Mouse (Mus musculus) urinary bladder, postnatal 4 days (tissue): ENCODE data around the gene Slit3.

Source experiments
- DNase-seq, 2 experiments: peaks; one replicate each; pipeline ENCODE4 v3.0.0; 2021 to 2022; ENCODE audit warnings: low spot score in 2 of 2

Gene Slit3

DNA sequence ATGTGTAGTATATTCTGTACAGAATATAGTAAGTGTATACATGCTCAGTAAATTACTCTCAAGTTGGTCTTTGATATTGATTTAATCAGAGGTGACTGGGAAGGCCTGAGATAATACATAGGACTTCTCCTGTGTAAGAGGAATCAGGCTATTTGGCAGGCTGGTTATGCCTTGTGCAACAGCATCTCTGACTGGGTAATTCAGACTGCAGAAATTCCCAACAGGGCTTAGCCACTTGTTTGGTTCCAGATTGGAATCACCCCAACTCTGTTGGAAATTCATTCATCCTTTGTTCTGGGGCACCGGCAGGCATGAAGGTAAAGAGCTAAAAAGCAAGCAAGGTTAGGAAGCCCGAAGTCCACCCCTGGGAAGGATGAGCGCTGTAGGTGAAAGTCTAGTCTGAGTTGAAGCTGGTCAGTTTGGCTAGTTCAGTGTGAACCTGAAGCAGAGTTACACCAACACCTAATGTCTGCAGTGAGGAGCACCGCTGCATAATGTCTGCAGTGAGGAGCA lies 633.9 kb downstream of the Slit3 start:
- DNase-seq: no peak

DNA sequence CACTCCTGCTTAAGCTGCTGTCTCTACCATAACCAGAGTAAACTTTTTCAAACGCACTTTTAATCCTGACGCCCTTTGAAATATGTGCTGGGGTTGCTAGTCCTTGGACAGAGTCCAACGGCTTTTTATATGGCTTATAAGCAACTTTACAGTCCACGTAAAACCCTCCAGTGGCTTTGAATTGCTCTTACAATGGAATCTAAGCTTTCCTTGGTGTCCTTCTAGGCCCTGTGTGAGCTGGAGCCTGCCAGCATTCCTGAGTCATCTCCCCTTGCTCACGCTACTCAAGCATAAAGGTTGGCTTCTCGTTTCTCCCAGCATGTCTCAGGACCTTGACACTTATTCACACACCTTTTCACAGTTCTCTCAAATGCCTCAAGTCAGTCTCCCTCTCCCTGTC lies 634.5 kb downstream of the Slit3 start:
- DNase-seq: no peak

DNA sequence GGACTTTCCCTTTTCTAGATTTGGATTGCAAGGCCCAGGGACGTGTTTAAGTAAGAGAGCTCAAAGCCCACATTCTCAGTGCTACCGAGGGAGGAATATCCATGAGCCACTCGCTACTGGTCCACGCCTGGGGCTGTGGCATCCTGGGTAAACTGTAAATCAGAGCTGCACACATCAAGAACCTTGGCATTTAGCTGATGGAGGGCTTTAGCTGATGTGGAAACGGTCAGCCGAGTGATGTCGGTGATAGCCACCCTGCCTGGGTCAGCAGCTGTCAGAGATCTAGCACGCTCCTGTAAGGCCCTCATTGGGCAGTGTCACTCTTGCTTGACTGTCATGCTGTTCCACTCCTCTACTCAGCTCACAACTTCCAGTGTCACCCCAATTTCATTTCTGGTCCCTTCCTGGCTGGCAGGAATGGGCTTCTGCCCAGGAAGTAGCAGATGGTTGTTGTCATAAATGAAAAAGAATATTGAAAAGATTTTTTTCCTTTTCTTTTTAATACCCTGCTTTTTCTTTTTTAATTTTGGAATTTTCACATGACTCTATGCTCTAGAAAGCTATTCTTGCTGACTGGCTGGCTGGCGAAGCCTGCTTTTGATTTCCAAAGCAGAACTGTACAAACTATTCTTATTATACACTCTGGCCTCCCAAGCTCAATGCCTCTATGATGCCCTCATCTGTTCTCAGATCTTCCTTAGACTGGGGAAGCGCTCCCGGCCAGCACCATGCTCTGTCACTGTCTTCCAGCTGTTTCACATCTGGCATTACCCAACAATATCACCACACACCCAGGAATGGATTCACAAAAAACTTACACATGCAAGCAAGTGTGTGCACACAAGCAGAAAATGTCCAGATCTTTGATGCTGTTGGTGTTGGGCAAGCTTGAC lies 635.6 kb downstream of the Slit3 start:
- DNase-seq: no peak
